Mouse (Mus musculus) cortical plate, adult 2 months (tissue): Measurements from ENCODE around the gene Akap7.

Experiments
- CTCF ChIP-seq: fragments of 200-500 bp; IDR thresholded peaks from 2 replicates; pipeline ENCODE4 v1.5.1; 2011; ENCODE audit warnings: mild to moderate bottlenecking, control low read depth, low read length; ENCODE audit not compliant: insufficient read depth; ENCODE audit errors: extremely low read depth
- POLR2A ChIP-seq: fragments of 200-500 bp; IDR thresholded peaks from 2 replicates; pipeline ENCODE4 v1.6.1; 2011; ENCODE audit warnings: mild to moderate bottlenecking, low read length, control low read depth; ENCODE audit not compliant: insufficient read depth; ENCODE audit errors: extremely low read depth

- TF ChIP-seq POLR2A: no peak
- TF ChIP-seq CTCF: no peak
Observed at GRCm38 (mm10) chr10:25126035-25126434, 181.6 kb downstream of the Akap7 start.
